Mouse (Mus musculus) E14TG2a.4 (cell line): ENCODE measurements around the gene Pde2a.
A peak's percentile ranks its signal among the peaks of the same experiment; 100 is the strongest.

Experiments used
- H3K27me3 ChIP-seq: 2 replicates; pipeline ENCODE4 v1.6.1; 2014; ENCODE audit warnings: low read length, control low read depth; ENCODE audit not compliant: insufficient read depth
- H3K36me3 ChIP-seq: 2 replicates; pipeline ENCODE4 v1.6.1; 2014; ENCODE audit warnings: low read length, control low read depth; ENCODE audit not compliant: insufficient read depth
- H3K4me1 ChIP-seq: replicated peaks from 2 replicates; pipeline ENCODE4 v1.6.1; 2014; ENCODE audit warnings: low read depth, low read length, control low read depth
- H3K4me3 ChIP-seq: replicated peaks from 2 replicates; pipeline ENCODE4 v1.5.1; 2014; ENCODE audit warnings: mild to moderate bottlenecking, low read length
- H3K9me3 ChIP-seq: 2 replicates; pipeline ENCODE4 v1.6.1; 2014; ENCODE audit warnings: low read length, control low read depth
- CTCF ChIP-seq: conservative IDR thresholded peaks from 2 replicates; pipeline ENCODE4 v1.5.1; 2014; ENCODE audit warnings: low read length
- NANOG ChIP-seq: IDR thresholded peaks from 2 replicates; pipeline ENCODE4 v1.6.1; 2014; ENCODE audit warnings: borderline replicate concordance, low read length, mixed read lengths
- POU5F1 ChIP-seq: IDR thresholded peaks from 2 replicates; pipeline ENCODE4 v1.6.1; 2014; ENCODE audit warnings: low read length, borderline replicate concordance

Pde2a gene

DNA sequence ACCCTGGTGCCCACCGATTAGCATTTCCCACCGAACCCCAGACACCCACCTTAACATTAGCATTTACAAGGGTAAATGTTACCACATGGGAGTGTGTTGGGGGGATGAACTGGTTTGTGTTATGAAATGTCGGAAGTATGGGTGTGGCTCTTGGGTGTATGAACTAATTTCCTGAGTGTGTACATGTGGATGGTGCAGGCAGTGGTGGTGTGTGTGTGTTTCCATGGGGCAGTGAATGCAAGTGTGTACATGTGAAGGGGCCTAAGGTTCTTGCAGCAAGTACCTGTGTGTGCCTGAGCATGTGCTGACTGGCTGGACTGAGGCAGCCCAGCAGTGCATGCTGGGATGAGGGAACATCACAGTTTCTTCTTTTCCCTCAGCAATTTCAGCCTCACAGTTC, 76.9 kb downstream of the Pde2a start:
- Histone ChIP-seq H3K36me3 (no peaks in the 10 kb centered on the region), H3K4me1 (peaks cover 51% of the 10 kb centered on the region), H3K27me3 (peaks cover 52% of the 10 kb centered on the region), H3K9me3 (no peaks in the 10 kb centered on the region), H3K4me3 (no peak overlapping the region)
- TF ChIP-seq CTCF: no peak
- no peak for TF ChIP-seq NANOG
- TF ChIP-seq POU5F1: no peak

DNA sequence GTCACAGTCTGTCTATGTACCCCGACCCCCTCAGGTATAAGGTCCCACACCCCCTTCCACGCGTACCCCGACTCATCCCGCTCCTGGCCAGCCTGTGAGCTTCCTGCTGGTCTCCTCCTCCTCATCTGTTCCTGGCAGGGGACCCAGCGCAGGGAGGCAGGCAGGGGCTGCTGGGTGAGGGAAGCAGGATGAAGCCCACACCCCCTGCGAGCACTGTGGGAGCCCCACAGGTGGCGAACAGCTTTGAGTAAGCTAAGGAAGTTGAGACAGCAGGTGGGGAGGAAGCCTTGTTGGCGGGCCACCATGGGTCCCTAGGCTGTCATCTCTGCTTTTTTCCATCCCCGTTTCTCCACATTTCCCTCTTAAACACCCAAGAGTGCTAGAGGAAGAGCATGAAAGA, 77.8 kb downstream of the Pde2a start:
- H3K36me3 ChIP-seq: no peaks in the 10 kb centered on the region
- H3K4me3 ChIP-seq: no peak overlapping the region
- TF ChIP-seq POU5F1 (no peak), NANOG (no peak), CTCF (no peak)
- H3K4me1 ChIP-seq: peaks cover 59% of the 10 kb centered on the region
- peaks cover 61% of the 10 kb centered on the region for H3K27me3 ChIP-seq
- H3K9me3 ChIP-seq: no peaks in the 10 kb centered on the region

DNA sequence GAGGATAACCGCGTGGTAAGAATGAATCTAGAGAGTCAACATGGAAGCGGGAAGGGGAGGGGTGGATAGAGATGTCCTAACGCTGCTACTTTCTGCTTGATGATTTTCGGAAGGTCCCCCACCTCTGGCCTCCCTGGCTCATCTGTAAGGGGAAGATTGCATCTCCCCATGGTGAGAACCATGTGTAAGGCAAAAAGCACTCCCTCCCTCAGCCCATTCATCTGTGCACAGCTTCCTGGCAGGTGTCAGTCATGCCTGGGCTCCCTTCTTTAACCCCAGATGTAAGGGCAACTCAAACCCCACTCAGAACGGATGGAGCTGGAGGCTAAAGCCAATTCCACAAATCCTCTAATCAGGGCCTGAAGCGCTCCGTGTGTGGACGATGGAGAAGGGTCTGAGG, 78.2 kb downstream of the Pde2a start:
- Histone ChIP-seq H3K36me3 (no peaks in the 10 kb centered on the region), H3K9me3 (no peaks in the 10 kb centered on the region), H3K4me1 (peaks cover 63% of the 10 kb centered on the region), H3K4me3 (no peak overlapping the region), H3K27me3 (peaks cover 61% of the 10 kb centered on the region)
- TF ChIP-seq POU5F1: no peak
- TF ChIP-seq CTCF: no peak
- TF ChIP-seq NANOG: no peak

DNA sequence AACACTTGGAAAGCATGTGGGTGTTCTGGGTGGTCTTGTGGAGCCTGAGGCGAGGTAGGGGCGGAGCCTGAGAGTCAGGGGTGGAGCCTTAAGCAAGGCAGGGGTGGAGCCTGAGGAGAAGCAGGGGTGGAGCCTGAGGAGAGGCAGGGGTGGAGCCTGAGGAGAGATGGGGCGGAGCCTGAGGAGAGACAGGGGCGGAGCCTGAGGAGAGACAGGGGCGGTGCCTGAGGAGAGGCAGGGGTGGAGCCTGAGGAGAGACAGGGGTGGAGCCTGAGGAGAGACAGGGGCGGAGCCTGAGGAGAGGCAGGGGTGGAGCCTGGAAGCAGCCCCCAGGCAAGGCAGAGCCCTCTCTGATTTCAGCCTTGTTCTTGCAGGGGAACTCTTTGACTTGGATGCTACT, 79.7 kb downstream of the Pde2a start:
- TF ChIP-seq CTCF: no peak
- Histone ChIP-seq H3K4me3 (peak overlapping the region; percentile 39), H3K9me3 (no peaks in the 10 kb centered on the region), H3K4me1 (peaks cover 67% of the 10 kb centered on the region), H3K27me3 (peaks cover 66% of the 10 kb centered on the region), H3K36me3 (no peaks in the 10 kb centered on the region)

DNA sequence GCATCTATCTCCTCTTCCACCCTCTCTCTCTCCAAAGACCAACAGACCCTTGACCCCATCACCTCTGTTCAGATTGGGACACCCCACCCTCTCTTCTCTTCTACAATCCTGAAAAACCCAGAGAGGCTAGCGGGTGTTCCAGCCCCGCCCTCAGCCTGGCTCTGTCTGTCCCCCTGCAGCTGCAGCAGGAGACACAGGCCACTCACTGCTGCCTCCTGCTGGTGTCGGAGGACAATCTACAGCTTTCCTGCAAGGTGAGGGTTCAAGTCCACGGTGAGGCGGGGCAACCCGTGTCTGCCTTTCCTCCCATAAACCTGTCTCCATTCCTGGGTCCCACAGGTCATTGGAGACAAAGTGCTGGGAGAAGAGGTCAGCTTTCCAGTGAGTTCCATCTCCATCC, 80.2 kb downstream of the Pde2a start:
- H3K36me3 ChIP-seq: no peaks in the 10 kb centered on the region
- no peaks in the 10 kb centered on the region for H3K9me3 ChIP-seq
- peak overlapping the region; percentile 30 for H3K4me3 ChIP-seq
- peaks cover 67% of the 10 kb centered on the region for H3K4me1 ChIP-seq
- peak; percentile 75 for TF ChIP-seq CTCF
- no peak for TF ChIP-seq POU5F1
- H3K27me3 ChIP-seq: peaks cover 63% of the 10 kb centered on the region

DNA sequence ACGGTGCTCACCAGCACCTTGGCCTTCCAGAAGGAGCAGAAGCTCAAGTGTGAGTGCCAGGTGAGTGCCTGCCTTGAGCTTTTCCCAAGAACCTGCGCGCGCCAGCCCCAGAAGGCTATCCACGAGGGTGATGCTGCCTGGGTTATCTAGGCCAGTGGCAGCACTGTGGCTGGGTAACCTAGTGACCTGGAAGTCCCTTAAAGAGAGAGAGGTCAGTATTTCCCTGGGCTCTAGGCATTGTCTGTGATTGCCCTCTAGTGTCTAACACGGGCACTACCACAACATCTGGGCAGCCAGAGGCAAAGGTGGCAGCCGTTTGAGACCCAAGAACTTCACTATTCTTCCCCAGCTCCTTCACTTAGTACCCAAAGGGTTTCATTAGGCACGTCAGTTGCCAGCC, 81.9 kb downstream of the Pde2a start:
- peaks cover 60% of the 10 kb centered on the region for H3K27me3 ChIP-seq
- no peaks in the 10 kb centered on the region for H3K9me3 ChIP-seq
- peaks cover 62% of the 10 kb centered on the region for H3K4me1 ChIP-seq
- no peak for TF ChIP-seq POU5F1
- peak; percentile 59 for TF ChIP-seq CTCF
- no peak for TF ChIP-seq NANOG
- no peaks in the 10 kb centered on the region for H3K36me3 ChIP-seq
- no peak overlapping the region for H3K4me3 ChIP-seq

DNA sequence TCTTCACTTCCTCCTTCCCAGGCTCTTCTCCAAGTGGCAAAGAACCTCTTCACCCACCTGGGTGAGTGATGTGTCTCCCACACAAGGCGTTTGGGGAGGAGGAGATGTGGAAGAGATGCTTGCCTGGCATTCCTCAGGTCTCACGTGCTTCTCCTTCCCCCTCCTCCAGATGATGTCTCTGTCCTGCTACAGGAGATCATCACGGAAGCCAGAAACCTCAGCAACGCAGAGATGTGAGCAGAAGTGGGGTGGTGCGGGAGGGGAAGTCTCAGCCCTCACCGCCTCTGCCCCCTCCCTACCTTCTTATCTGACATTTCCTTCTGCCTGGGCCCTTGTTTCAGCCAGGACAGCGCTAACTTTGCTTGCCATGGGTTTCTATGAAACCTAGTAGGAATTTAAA, 82.3 kb downstream of the Pde2a start:
- no peak for TF ChIP-seq POU5F1
- no peak for TF ChIP-seq CTCF
- TF ChIP-seq NANOG: no peak
- peaks cover 62% of the 10 kb centered on the region for H3K4me1 ChIP-seq
- no peaks in the 10 kb centered on the region for H3K36me3 ChIP-seq
- peaks cover 59% of the 10 kb centered on the region for H3K27me3 ChIP-seq
- no peaks in the 10 kb centered on the region for H3K9me3 ChIP-seq
- H3K4me3 ChIP-seq: no peak overlapping the region

DNA sequence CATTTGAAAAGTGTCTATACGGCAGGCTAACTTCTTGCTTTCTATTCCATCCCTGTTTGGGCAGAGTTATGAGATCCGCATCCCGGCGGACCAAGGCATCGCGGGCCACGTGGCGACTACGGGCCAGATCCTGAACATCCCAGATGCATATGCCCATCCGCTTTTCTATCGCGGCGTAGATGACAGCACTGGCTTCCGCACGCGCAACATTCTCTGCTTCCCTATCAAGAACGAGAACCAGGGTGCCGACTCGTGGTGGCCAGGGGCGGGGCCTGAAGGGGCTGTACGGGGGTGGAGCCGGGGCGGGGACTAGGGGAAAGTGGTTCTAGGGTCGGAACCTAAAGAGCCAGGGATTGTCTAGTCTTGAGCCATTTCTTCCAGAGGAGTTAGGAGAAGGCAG, 83.0 kb downstream of the Pde2a start:
- TF ChIP-seq POU5F1 (no peak), NANOG (no peak), CTCF (no peak)
- no peaks in the 10 kb centered on the region for H3K9me3 ChIP-seq
- H3K27me3 ChIP-seq: peaks cover 52% of the 10 kb centered on the region
- peak overlapping the region; percentile 68 for H3K4me3 ChIP-seq
- peaks cover 62% of the 10 kb centered on the region for H3K4me1 ChIP-seq
- no peaks in the 10 kb centered on the region for H3K36me3 ChIP-seq

DNA sequence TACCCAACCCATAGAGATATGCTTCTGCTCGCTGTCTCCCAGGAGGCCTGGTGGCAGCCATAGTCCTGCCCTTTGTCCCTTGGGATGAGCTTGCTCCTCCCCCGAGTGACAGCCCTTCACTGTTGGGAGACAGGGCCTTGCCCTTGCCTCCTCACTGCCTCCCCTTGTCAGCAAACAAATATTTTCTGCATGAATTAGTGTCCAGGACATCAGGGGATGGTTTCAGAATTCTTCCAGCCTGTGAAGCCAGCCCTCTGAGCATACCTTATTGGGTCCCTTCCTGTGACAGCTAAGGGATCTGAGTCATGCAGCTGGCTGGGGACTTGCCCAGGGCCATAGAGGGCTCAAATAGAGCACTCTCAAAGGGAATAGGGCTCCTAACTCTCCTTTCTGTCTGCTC, 87.7 kb downstream of the Pde2a start:
- Histone ChIP-seq H3K27me3 (peaks cover 41% of the 10 kb centered on the region), H3K9me3 (no peaks in the 10 kb centered on the region), H3K4me1 (peaks cover 34% of the 10 kb centered on the region), H3K36me3 (no peaks in the 10 kb centered on the region), H3K4me3 (peak overlapping the region; percentile 20; the same call in 1 of the 2 replicates)
- no peak for TF ChIP-seq CTCF
- no peak for TF ChIP-seq POU5F1
- no peak for TF ChIP-seq NANOG
